Comparison of ENCODE assay signal across 8 mouse cellular contexts in the genomic region with DNA sequence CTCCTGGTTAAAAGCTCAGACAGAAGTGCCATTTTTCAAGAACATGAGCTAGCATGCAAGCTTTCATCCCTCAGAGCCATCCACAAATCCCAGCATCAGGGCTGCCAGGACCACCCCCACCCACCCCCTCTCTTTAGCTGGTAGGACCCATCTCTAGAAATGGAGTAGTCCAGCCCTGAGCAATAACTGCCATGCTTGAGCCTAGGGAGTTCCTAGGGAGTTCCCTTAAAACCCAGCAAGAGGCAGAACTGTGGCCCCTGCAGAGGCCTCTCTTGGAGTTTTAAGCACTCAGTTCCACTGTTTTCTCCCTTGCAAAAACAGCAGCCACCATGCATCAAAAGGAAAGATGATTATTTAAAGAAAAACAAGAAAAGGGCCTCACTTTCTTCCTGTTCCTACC. TPM values are rescaled to one million over a fixed set of nuclear protein-coding genes. Genes with fewer than 3 reads are reported as not detected.
DNase-seq lines count a peak whose midpoint lies in the region; ATAC-seq and TF ChIP-seq lines count a peak whose summit lies in the region.

No protein-coding gene starts in this region.

- H3K27ac ChIP-seq in kidney, embryonic 14.5 days (ENCODE audit: low read depth, low read length) = peak overlapping the region; percentile 42; the same call in 1 of the 2 replicates
- H3K27ac ChIP-seq in forebrain, embryonic 15.5 days (replicated peaks) = no peak overlapping the region
- 0 out of 2 replicates have a peak overlapping the region, but pooled peaks have one; percentile 1 for H3K27ac ChIP-seq in intestine, postnatal 0 days (ENCODE audit: low read depth, low read length)
- H3K27ac ChIP-seq in neural tube, embryonic 13.5 days (replicated peaks) = no peak overlapping the region

- no peak for TF ChIP-seq CTCF in intestine, postnatal 0 days (IDR thresholded peaks at IDR 0.05; ENCODE audit: low read depth)

- H3K9ac ChIP-seq in kidney, embryonic 14.5 days (ENCODE audit: low read depth, low read length) = peak overlapping the region; percentile 48; the same call in 1 of the 2 replicates
- no peak overlapping the region for H3K9ac ChIP-seq in forebrain, embryonic 15.5 days (replicated peaks)
- H3K9ac ChIP-seq in intestine, postnatal 0 days (ENCODE audit: low read depth, low read length) = no peak overlapping the region
- H3K9ac ChIP-seq in neural tube, embryonic 13.5 days = no peak overlapping the region

- H3K4me1 ChIP-seq in kidney, embryonic 14.5 days (ENCODE audit: control insufficient read depth, insufficient read depth, low read length) = no peaks in the 10 kb centered on the region
- peaks cover 15% of the 10 kb centered on the region for H3K4me1 ChIP-seq in forebrain, embryonic 15.5 days
- no peaks in the 10 kb centered on the region; the same call in 1 of the 2 replicates for H3K4me1 ChIP-seq in intestine, postnatal 0 days (replicated peaks; ENCODE audit: control insufficient read depth, insufficient read depth, low read length)
- peaks cover 38% of the 10 kb centered on the region for H3K4me1 ChIP-seq in neural tube, embryonic 13.5 days (replicated peaks)

- H3K36me3 ChIP-seq in kidney, embryonic 14.5 days (ENCODE audit: control insufficient read depth, insufficient read depth, low read length) = no peaks in the 10 kb centered on the region
- H3K36me3 ChIP-seq in forebrain, embryonic 15.5 days = no peaks in the 10 kb centered on the region
- H3K36me3 ChIP-seq in intestine, postnatal 0 days (ENCODE audit: control insufficient read depth, insufficient read depth) = no peaks in the 10 kb centered on the region
- no peaks in the 10 kb centered on the region for H3K36me3 ChIP-seq in neural tube, embryonic 13.5 days

- H3K4me3 ChIP-seq in kidney, embryonic 14.5 days (ENCODE audit: low read length) = peak overlapping the region; percentile 76
- peak overlapping the region; percentile 18; the same call in 1 of the 2 replicates for H3K4me3 ChIP-seq in forebrain, embryonic 15.5 days
- peak overlapping the region; percentile 82 for H3K4me3 ChIP-seq in intestine, postnatal 0 days (ENCODE audit: low read depth, low read length)
- peak overlapping the region; percentile 68 for H3K4me3 ChIP-seq in neural tube, embryonic 13.5 days

- H3K9me3 ChIP-seq in kidney, embryonic 14.5 days (ENCODE audit: control insufficient read depth, low read length) = no peaks in the 10 kb centered on the region
- no peaks in the 10 kb centered on the region for H3K9me3 ChIP-seq in forebrain, embryonic 15.5 days
- H3K9me3 ChIP-seq in intestine, postnatal 0 days (ENCODE audit: control insufficient read depth) = no peaks in the 10 kb centered on the region
- no peaks in the 10 kb centered on the region for H3K9me3 ChIP-seq in neural tube, embryonic 13.5 days

- peak overlapping the region; percentile 84 for H3K4me2 ChIP-seq in kidney, embryonic 14.5 days (replicated peaks; ENCODE audit: low read depth, low read length)
- H3K4me2 ChIP-seq in forebrain, embryonic 15.5 days (replicated peaks) = no peak overlapping the region
- H3K4me2 ChIP-seq in intestine, postnatal 0 days (replicated peaks; ENCODE audit: low read depth) = peak overlapping the region; percentile 84
- peak overlapping the region; percentile 93 for H3K4me2 ChIP-seq in neural tube, embryonic 13.5 days

- intact Hi-C loops in left cerebral cortex, postnatal 14 days (cut with DNase I) = no loop called here

- H3K27me3 ChIP-seq in kidney, embryonic 14.5 days (ENCODE audit: control insufficient read depth, insufficient read depth, low read length) = no peaks in the 10 kb centered on the region; the same call in 1 of the 2 replicates
- peaks cover 25% of the 10 kb centered on the region; the same call in 1 of the 2 replicates for H3K27me3 ChIP-seq in forebrain, embryonic 15.5 days
- no peaks in the 10 kb centered on the region for H3K27me3 ChIP-seq in intestine, postnatal 0 days (replicated peaks; ENCODE audit: control insufficient read depth, insufficient read depth, low read length)
- peaks cover 42% of the 10 kb centered on the region for H3K27me3 ChIP-seq in neural tube, embryonic 13.5 days

- no peak for ATAC-seq in kidney, embryonic 14.5 days (ENCODE audit: low FRiP score, low TSS enrichment)
- no peak for ATAC-seq in forebrain, embryonic 15.5 days (replicated peaks)
- ATAC-seq in intestine, postnatal 0 days = no peak
- ATAC-seq in neural tube, embryonic 13.5 days (ENCODE audit: low read depth) = no peak

- DNase-seq in kidney, adult 11 months = no peak
- no peak for DNase-seq in left cerebral cortex, postnatal 14 days (ENCODE audit: low spot score in 2 of 2)
- DNase-seq in adrenal gland, postnatal 25 days = no peak
- no peak for DNase-seq in embryo, embryonic 11 days

RNA-seq across cellular contexts. Expression of a gene that starts 1.0 kb away (rescaled TPM):
- polyA plus RNA-seq in kidney, embryonic 14.5 days (2014; fragmentation: Nextera tagmentation; extraction: Ambion mirVana) = 10.5 and 13.8 TPM in 2 replicates
- 1.7 and 1.9 TPM in 2 replicates for polyA plus RNA-seq in forebrain, embryonic 15.5 days (2015; fragmentation: Nextera tagmentation; extraction: Ambion mirVana)
- 17.6 and 18.6 TPM in 2 replicates for polyA plus RNA-seq in intestine, postnatal 0 days (2015; fragmentation: Nextera tagmentation; extraction: Ambion mirVana)
- 2.1 and 2.4 TPM in 2 replicates for polyA plus RNA-seq in neural tube, embryonic 13.5 days (2015; fragmentation: Nextera tagmentation; extraction: Ambion mirVana)
- total RNA-seq in left cerebral cortex, postnatal 14 days (2021) = 1 to 10 TPM; 2.5 TPM
- 10.0 and 11.0 TPM in 2 replicates for total RNA-seq in adrenal gland, postnatal 25 days (2021)

Comparison
In these comparisons a context has a peak if more than half of its experiments do, and no peak if none do; other contexts are left out.
1. H3K27ac ChIP-seq: peak in kidney, embryonic 14.5 days (single experiment) and intestine, postnatal 0 days (single experiment); none in forebrain, embryonic 15.5 days (single experiment) and neural tube, embryonic 13.5 days (single experiment).
2. H3K4me3 ChIP-seq: peak in every context shown above with its lines; median percentile 82 in intestine, postnatal 0 days; 76 in kidney, embryonic 14.5 days; 68 in neural tube, embryonic 13.5 days; 18 in forebrain, embryonic 15.5 days.